Mouse (Mus musculus) urinary bladder, postnatal 10 days (tissue): ENCODE measurements around the gene Gnl3l.

Experiments
- DNase-seq: peaks from one replicate; pipeline ENCODE4 v3.0.0; 2022; ENCODE audit warnings: low spot score

Gnl3l gene

GRCm38 (mm10) chrX:150956522-150957300 is 60.4 kb downstream of the Gnl3l start:
- DNase-seq: peak; percentile 13

GRCm38 (mm10) chrX:150956016-150956415 is 61.1 kb downstream of the Gnl3l start:
- DNase-seq: no peak

DNA sequence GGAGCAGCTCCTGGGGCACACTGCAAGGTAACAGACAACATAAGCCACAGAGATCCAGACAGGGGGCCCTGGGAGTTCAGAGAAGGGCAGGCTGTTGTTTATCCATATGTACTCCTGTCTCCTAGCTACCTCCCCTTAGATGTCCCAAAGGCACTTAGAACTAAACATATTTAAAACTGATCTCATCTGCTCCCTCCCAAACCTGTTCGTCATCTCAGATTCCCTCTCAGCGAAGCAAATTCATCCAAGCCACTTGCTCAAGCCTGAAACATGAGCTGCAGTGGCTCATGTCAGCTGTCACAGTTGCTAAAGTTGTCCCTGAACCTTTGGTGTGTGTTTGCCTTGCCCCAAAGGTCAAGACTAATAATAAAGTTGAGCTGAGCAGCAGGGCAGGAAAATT is 61.7 kb downstream of the Gnl3l start:
- DNase-seq: no peak

DNA sequence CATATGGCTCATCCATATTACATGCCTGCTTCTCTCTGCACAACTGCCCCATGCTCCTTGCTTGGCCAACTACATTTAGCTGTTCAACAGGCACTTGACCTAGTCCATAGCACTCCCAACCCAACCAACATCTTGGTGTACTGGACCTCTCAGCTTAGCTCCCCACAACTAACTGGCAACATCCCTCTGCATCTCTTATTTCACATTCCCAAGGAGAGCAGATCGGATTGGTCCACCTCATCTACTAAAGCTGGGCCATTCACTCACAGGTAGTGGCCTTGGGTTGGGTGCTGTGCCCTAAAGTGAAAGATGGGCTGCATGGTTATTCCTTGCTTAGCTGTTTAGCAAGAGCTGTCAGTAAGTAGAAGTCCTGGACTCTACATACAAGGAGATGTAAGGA is 62.4 kb downstream of the Gnl3l start:
- DNase-seq: no peak
